Mouse (Mus musculus) erythroblast, embryonic 14.5 days (primary cell): Measurements from ENCODE around the gene Mdp1. TPM values are rescaled to one million over a fixed set of nuclear protein-coding genes. Genes with fewer than 3 reads are reported as not detected.

Source experiments
- H3K27me3 ChIP-seq: 2 replicates; pipeline ENCODE4 v1.6.1; 2012; ENCODE audit warnings: inconsistent platforms; ENCODE audit not compliant: control insufficient read depth
- H3K36me3 ChIP-seq: 2 replicates; pipeline ENCODE4 v1.6.1; 2012; ENCODE audit warnings: mild to moderate bottlenecking, inconsistent platforms; ENCODE audit not compliant: control insufficient read depth
- H3K4me1 ChIP-seq: 2 replicates; pipeline ENCODE4 v1.6.1; 2012; ENCODE audit warnings: inconsistent platforms; ENCODE audit not compliant: control insufficient read depth
- H3K4me3 ChIP-seq: replicated peaks from 2 replicates; pipeline ENCODE3; 2012; ENCODE audit warnings: moderate library complexity, mild to moderate bottlenecking, inconsistent platforms
- H3K9me3 ChIP-seq: 2 replicates; pipeline ENCODE4 v1.6.1; 2012; ENCODE audit warnings: low read length, inconsistent platforms, mixed read lengths; ENCODE audit not compliant: control insufficient read depth
- GATA1 ChIP-seq: IDR thresholded peaks from 2 replicates; pipeline ENCODE4 v1.6.1; 2012; ENCODE audit warnings: low read length, inconsistent platforms, mixed read lengths
- TAL1 ChIP-seq: IDR thresholded peaks from 3 replicates; pipeline ENCODE4 v1.6.1; 2012; ENCODE audit warnings: low read length, inconsistent platforms, mixed read lengths
- polyA plus RNA-seq: library from polyadenylated mRNA; stranded (reverse); fragments of >175 nt; gene quantifications from 2 replicates; pipeline ENCODE4 v1.2.3, GENCODE M21; 2012

Mdp1 gene
- polyA plus RNA-seq, 1 experiment = 1.0 TPM

DNA sequence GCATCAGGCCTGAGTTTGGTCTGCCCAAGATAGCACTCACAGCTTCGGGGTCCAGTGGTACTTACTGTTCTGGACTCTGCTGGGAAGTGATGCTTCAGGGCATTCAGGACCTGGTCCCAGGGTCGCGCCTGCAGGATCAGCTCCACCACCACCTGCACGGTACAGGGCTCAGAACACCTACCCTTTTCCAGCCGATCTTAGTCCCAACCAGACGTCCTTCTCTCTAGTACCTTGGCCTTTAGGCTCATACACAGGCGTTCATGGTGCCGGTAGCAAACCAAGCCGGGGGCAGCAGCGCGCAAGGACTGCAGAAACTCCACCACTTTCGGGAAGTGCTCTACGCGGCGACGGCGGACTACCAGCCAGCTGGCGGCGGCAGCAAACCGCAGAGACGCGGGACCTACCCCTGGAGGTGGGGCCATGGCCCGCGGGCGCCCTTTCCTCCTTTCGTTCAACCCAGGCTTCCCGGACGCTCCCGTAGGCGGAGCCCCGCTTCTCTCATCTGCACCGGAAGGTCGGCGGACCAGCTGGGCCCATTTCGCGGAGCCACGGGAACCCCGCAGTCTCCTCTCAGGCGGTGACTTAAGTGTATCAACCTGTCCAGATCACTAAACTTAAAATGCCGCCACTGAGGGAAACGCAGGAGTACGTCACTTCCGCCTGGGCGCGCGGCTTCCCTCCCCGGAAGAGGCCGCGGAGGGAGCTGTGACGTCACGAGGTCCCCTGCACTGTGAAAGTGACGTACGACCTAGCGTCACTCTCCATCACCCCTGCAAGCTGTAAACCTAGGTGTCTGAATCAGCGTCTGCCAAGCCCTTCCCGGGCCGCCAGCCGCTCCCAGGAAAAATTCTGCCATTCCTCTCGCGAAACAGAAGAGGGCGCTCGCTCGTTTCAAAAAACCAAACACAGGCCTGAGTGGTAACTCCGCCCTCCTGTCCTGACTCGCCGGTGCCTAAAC is 21.1 kb upstream of the Mdp1 start, which contains the start of gene Tinf2:
Gene Tinf2, minus strand, starts transcription at position 661 of the 958 bp plus-strand sequence.
- Histone ChIP-seq H3K4me1 (peaks cover 31% of the 10 kb centered on the region), H3K27me3 (peaks cover 3% of the 10 kb centered on the region; the same call in 1 of the 2 replicates), H3K4me3 (peak within 1 kb of the TSS; percentile 80), H3K9me3 (no peaks in the 10 kb centered on the region), H3K36me3 (peaks cover 47% of the 10 kb centered on the region)
- TF ChIP-seq TAL1 = no peak
- TF ChIP-seq GATA1 = no peak

DNA sequence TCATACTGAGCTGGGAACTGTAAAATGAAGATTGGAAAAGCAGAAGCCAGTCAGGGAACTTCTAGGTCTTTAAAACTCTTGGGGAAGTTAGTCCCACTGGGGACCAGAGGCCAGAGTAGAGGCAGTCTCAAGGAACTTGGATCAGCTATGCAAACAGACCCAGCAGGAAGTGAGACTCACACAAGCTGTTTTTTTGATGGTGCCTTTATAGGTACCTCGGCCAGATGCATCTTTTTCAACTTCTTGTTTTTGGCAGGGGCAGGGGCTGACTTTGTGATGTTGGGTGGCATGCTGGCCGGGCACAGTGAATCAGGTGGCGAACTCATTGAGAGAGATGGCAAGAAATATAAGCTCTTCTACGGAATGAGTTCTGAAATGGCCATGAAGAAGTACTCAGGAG is 17.3 kb upstream of the Mdp1 start:
- TF ChIP-seq TAL1 = no peak
- TF ChIP-seq GATA1 = no peak
- H3K9me3 ChIP-seq = no peaks in the 10 kb centered on the region
- H3K27me3 ChIP-seq = no peaks in the 10 kb centered on the region
- H3K4me3 ChIP-seq = no peak overlapping the region
- peaks cover 47% of the 10 kb centered on the region for H3K4me1 ChIP-seq
- H3K36me3 ChIP-seq = peaks cover 65% of the 10 kb centered on the region

DNA sequence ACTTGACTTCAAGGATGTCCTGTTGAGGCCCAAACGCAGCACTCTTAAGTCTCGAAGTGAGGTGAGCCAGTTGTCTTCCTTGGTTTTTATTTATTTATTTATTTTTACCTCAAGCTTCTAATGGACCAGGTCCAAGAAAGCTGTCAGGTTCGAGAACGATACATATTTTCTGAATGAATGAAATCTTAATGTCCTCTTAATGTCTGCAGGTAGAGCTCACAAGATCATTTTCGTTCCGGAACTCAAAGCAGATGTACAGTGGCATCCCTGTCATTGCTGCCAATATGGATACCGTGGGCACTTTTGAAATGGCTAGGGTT is 12.4 kb upstream of the Mdp1 start:
- peaks cover 47% of the 10 kb centered on the region for H3K4me1 ChIP-seq
- H3K4me3 ChIP-seq = peak overlapping the region; percentile 97
- TF ChIP-seq GATA1 (no peak), TAL1 (no peak)
- H3K9me3 ChIP-seq = no peaks in the 10 kb centered on the region
- H3K27me3 ChIP-seq = no peaks in the 10 kb centered on the region
- H3K36me3 ChIP-seq = peaks cover 56% of the 10 kb centered on the region

- H3K4me1 ChIP-seq = peaks cover 47% of the 10 kb centered on the region
- H3K4me3 ChIP-seq = peak within 1 kb of the TSS; percentile 97
- no peaks in the 10 kb centered on the region for H3K9me3 ChIP-seq
- peaks cover 50% of the 10 kb centered on the region for H3K36me3 ChIP-seq
- TF ChIP-seq GATA1 = no peak
- no peak for TF ChIP-seq TAL1
- no peaks in the 10 kb centered on the region for H3K27me3 ChIP-seq
Observed at GRCm38 (mm10) chr14:55671833-55672740, 11.8 kb upstream of the Mdp1 start, which contains the start of the genes Gmpr2 and Nedd8. TSS of gene Gmpr2 (plus strand) at chr14:55671941. TSS of gene Nedd8 (minus strand) at chr14:55672124.

DNA sequence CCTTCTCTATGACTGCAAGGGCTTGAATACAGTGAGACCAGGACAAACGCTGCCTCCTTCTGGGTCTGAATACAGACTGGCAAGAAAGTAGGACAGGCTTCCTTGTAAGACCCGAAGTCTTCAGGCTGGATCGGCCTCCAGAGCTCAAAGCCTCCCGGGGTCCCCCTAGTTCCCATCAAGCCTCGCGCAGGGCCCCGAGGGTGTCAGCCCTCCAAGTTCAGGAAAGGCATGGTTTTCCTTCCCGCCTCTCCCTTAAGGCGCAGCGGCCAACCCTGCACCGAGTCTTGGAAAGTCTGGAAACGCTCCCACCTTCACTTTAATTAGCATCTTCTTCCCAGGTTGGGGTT is 11.2 kb upstream of the Mdp1 start:
- H3K36me3 ChIP-seq = peaks cover 49% of the 10 kb centered on the region
- no peaks in the 10 kb centered on the region for H3K9me3 ChIP-seq
- H3K4me3 ChIP-seq = peak overlapping the region; percentile 97
- TF ChIP-seq TAL1 (no peak), GATA1 (no peak)
- no peaks in the 10 kb centered on the region for H3K27me3 ChIP-seq
- H3K4me1 ChIP-seq = peaks cover 47% of the 10 kb centered on the region

- Histone ChIP-seq H3K27me3 (no peaks in the 10 kb centered on the region), H3K4me1 (peaks cover 31% of the 10 kb centered on the region), H3K9me3 (no peaks in the 10 kb centered on the region), H3K36me3 (peaks cover 52% of the 10 kb centered on the region), H3K4me3 (peak overlapping the region; percentile 85)
- TF ChIP-seq TAL1 (no peak), GATA1 (no peak)
Observed at GRCm38 (mm10) chr14:55660636-55661035, 328 bp upstream of the Mdp1 start.

GRCm38 (mm10) chr14:55658011-55658410 is 2.3 kb downstream of the Mdp1 start:
- H3K9me3 ChIP-seq = no peaks in the 10 kb centered on the region
- H3K27me3 ChIP-seq = no peaks in the 10 kb centered on the region
- peaks cover 37% of the 10 kb centered on the region for H3K36me3 ChIP-seq
- no peak overlapping the region for H3K4me3 ChIP-seq
- peaks cover 31% of the 10 kb centered on the region for H3K4me1 ChIP-seq
- TF ChIP-seq TAL1 (no peak), GATA1 (no peak)

- no peak for TF ChIP-seq TAL1
- no peak for TF ChIP-seq GATA1
- Histone ChIP-seq H3K9me3 (no peaks in the 10 kb centered on the region), H3K27me3 (no peaks in the 10 kb centered on the region), H3K36me3 (peaks cover 27% of the 10 kb centered on the region), H3K4me3 (no peak overlapping the region), H3K4me1 (peaks cover 31% of the 10 kb centered on the region)
Observed at GRCm38 (mm10) chr14:55656935-55657334, 3.4 kb downstream of the Mdp1 start.

GRCm38 (mm10) chr14:55651528-55651927 is 8.8 kb downstream of the Mdp1 start:
- peaks cover 8% of the 10 kb centered on the region; the same call in 1 of the 2 replicates for H3K4me1 ChIP-seq
- peaks cover 10% of the 10 kb centered on the region for H3K36me3 ChIP-seq
- TF ChIP-seq TAL1 = no peak
- no peak for TF ChIP-seq GATA1
- no peaks in the 10 kb centered on the region for H3K9me3 ChIP-seq
- H3K4me3 ChIP-seq = no peak overlapping the region
- H3K27me3 ChIP-seq = peaks cover 3% of the 10 kb centered on the region; the same call in 1 of the 2 replicates
